Mouse (Mus musculus): ENCODE data around the gene Gtf3c5. TPM values are rescaled to one million over a fixed set of nuclear protein-coding genes. Genes with fewer than 3 reads are reported as not detected.

Gtf3c5 gene
- polyA plus RNA-seq, 1 experiment from 2014 or later, result 49.2 TPM

Small RNA genes within 50 kb of the gene (microRNA-seq; reads per million reads assigned to microRNA genes)
- not detected for gene Gm22824

Other genes starting within 250 kb of the Gtf3c5 start
- 20.2 and 20.3 TPM in 2 replicates for gene Ppp1r26, start 137.0 kb downstream of the Gtf3c5 start, polyA plus RNA-seq (2015; fragmentation: Nextera tagmentation; extraction: Ambion mirVana)
- gene 1700007K13Rik, start 117.4 kb downstream of the Gtf3c5 start, polyA plus RNA-seq (2015; fragmentation: Nextera tagmentation; extraction: Ambion mirVana), result 2.4 and 2.9 TPM in 2 replicates
- 49.7 and 51.4 TPM in 2 replicates for gene Mrps2, start 115.7 kb downstream of the Gtf3c5 start, polyA plus RNA-seq (2015; fragmentation: Nextera tagmentation; extraction: Ambion mirVana)
- gene Gbgt1, start 86.9 kb downstream of the Gtf3c5 start, polyA plus RNA-seq (2015; fragmentation: Nextera tagmentation; extraction: Ambion mirVana), result 1.1 and 1.4 TPM in 2 replicates
- 1.4 and 2.4 TPM in 2 replicates for gene Gm10134, start 77.7 kb downstream of the Gtf3c5 start, polyA plus RNA-seq (2015; fragmentation: Nextera tagmentation; extraction: Ambion mirVana)
- 92.0 and 94.8 TPM in 2 replicates for gene Ralgds, start 70.6 kb downstream of the Gtf3c5 start, polyA plus RNA-seq (2015; fragmentation: Nextera tagmentation; extraction: Ambion mirVana)
- gene Cel, start 20.3 kb downstream of the Gtf3c5 start, polyA plus RNA-seq (2015; fragmentation: Nextera tagmentation; extraction: Ambion mirVana), result 0.10 and 0.13 TPM in 2 replicates
- not detected in 2 replicates for gene Gfi1b, start 38.2 kb upstream of the Gtf3c5 start, polyA plus RNA-seq (2015; fragmentation: Nextera tagmentation; extraction: Ambion mirVana)
- 38.6 and 40.3 TPM in 2 replicates for gene Tsc1, start 57.5 kb upstream of the Gtf3c5 start, polyA plus RNA-seq (2015; fragmentation: Nextera tagmentation; extraction: Ambion mirVana)
- 2.2 and 2.3 TPM in 2 replicates for gene Spaca9, start 116.0 kb upstream of the Gtf3c5 start, polyA plus RNA-seq (2015; fragmentation: Nextera tagmentation; extraction: Ambion mirVana)
- gene Ak8, start 116.4 kb upstream of the Gtf3c5 start, polyA plus RNA-seq (2015; fragmentation: Nextera tagmentation; extraction: Ambion mirVana), result 4.1 and 4.4 TPM in 2 replicates